Mouse (Mus musculus) right cerebral cortex, postnatal 10 days (tissue): ENCODE measurements at regions not wholly inside any gene's neighbourhood (a gene's known extent, or its start where the extent isn't known, plus 50 kb on each side); places are given as distances from the start of the nearest gene placed in this dataset.

ENCODE experiments used
- DNase-seq, 2 experiments: peaks; one replicate each; pipeline ENCODE4 v3.0.0; 2021; ENCODE audit warnings: low spot score in 2 of 2

DNA sequence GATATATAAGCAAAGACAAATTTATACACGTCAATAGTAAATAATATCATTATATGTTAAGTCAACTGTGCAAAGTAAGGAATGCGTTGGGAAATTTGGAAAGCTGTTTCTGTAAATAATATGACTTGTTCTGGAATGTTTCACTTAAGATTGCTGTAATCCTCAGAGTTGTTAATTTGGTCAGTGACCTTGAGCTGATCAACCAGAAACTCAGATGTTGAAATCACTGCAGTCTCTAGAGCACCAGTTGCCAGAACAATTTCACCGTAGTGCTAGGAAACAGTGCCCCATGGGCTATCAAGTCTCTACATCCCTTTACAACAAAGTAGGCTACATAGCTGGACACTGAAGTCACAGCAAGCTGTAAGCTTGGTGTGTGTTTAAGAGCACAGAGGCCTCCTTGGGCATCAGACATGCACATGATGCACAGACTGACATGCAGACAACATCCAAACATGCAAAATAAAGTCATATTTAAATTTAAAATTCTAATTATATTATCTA is 212.6 kb downstream of the Pik3r1 start:
- no peak for DNase-seq

GRCm38 (mm10) chr13:101553131-101553549 is 214.9 kb downstream of the Pik3r1 start:
- no peak for DNase-seq

DNA sequence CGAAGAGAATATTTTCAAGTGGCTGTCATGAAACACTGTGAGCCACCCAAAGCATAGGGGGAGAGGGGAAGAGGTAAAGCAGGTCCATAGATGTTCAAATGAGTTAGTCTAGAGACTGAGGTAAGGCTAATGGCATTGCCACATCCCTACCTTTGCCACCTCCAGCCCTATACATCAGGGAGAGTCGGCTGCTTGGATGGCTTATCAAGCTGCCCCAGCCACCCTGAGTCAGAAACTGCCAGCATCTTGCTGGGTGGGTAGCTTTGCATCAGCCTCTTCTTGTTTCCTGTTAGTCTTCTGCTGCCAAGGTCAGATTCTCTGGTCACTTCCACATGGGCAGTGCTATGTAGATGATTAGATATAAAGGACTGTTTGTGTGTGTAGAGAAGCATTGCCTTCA is 215.6 kb downstream of the Pik3r1 start:
- DNase-seq = no peak

- DNase-seq = no peak
Measured at GRCm38 (mm10) chr13:101551068-101551467, 216.9 kb downstream of the Pik3r1 start.

- no peak for DNase-seq
Measured at GRCm38 (mm10) chr13:101550526-101550925, 217.5 kb downstream of the Pik3r1 start.

DNA sequence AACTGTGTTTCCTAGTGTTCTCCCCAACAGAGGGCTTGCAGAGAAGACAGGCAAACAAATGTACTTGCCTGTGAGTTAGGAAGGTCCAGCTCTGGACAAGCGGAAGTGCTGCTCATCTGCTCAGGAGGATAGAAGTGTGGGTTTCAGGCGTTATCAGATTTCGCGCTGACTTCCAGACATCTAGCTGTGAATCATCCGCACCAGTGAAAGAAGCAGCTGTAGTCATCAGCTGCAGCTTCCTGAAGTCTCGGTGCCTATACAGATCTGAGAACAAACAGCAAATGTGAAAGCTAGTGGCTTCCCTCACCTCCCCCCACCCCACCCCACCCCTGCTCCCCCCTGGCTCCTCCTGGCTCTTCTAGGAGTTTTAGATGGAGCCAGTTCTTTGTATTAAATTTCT is 220.1 kb downstream of the Pik3r1 start:
- DNase-seq = peak in 1 of 2 experiments; percentile 32

- no peak for DNase-seq
Measured at GRCm38 (mm10) chr13:101547365-101547764, 220.7 kb downstream of the Pik3r1 start.

DNA sequence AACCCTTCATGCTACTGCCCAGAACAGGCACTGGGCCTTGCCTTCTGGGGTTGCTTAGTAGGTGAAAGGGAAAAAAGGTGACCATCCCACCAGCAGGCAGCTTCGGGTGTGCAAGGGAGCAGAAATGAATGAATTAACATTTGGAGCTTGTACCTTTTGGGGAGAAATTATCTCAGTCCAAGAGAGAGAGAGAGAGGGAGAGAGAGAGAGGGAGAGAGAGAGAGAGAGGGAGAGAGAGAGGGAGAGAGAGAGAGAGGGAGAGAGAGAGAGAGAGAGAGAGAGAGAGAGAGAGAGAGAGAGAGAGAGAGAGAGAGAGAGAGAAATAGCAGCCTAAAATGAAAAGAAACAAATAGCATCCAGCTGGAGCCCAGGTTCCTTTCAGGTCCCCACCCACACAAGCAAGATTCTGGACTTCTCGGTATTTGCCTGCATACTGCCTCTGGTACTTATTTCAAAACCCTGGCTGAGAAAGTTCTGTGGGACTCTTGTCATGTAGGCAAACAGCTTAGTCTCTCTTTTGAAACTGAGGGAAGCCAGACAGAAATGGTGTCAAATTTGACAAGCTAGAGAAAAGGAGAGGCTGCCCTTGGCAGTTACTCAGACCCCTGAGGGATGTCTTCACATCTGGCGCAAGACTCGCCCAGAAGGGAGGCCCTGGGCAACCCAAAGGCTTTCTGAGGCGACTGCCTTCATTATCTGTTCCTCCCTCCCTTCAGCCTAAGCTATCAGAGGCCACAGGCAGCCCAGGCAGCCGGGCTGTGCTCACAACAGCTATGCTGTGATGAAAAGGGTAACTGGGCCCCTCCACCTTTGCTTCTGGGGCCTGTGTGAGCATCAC is 222.5 kb downstream of the Pik3r1 start:
- DNase-seq = no peak

GRCm38 (mm10) chr13:101540391-101541191 is 227.4 kb downstream of the Pik3r1 start:
- DNase-seq = no peak

DNA sequence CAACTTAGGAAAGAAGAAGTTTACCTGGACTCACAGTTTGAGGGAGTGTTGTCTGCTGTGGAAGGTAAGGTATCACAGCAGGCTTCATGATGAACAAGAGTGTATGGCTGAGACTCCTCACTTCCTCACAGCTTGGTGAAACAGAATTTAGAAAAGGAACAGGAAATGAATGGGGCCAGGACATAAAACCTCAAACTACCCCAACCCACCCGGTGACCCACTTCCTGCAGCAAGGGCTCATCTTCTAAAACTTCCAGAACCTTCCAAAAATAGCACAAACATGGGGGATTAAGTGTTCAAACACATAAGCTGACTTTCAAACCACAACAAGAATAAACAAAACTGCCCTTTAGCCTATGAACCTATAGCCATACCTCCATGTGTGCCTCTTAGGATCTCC is 229.9 kb downstream of the Pik3r1 start:
- no peak for DNase-seq

DNA sequence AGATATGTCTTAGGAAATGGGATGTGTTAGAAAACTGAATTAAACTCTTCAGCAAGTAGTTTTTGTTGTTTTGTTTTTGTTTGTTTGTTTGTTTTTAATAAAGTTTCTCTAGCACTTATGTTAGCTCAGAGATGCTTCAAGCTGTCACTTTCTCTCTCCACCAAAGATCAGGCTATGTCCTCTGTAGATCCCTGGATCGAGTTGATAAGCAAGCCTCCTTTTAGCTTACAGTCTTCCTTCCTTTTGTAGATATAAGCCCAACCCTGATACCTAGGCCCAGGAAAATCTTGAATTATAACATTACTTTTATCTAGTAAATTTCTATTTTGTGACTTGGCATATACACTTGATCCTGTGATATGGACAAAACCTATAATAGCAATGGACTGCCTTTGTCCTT is 232.0 kb downstream of the Pik3r1 start:
- DNase-seq = no peak

- DNase-seq = no peak
Measured at GRCm38 (mm10) chr13:101535331-101535866, 232.6 kb downstream of the Pik3r1 start.

- DNase-seq = no peak
Measured at GRCm38 (mm10) chr13:101534490-101534889, 233.5 kb downstream of the Pik3r1 start.

DNA sequence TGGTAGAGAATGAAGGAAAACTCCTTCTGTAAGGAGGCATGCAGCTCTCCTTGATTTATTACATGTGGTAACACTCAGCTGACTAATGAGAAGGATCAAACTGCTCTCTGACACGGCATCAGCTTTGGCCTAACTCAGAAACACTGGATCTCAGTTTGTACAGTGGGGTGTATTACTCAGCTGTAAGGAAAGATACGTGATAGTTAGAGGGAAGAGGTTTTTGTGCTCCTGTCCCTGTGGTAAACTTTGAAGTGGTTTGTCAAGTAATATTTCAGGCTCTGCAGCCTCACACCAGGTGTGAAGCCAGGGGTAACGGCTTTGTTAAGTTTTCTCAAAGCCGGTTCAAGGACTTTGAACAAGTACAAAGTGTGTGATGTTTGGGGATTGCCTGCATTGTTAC is 235.1 kb downstream of the Pik3r1 start:
- DNase-seq = no peak

GRCm38 (mm10) chr13:101527691-101528090 is 240.3 kb downstream of the Pik3r1 start:
- no peak for DNase-seq

DNA sequence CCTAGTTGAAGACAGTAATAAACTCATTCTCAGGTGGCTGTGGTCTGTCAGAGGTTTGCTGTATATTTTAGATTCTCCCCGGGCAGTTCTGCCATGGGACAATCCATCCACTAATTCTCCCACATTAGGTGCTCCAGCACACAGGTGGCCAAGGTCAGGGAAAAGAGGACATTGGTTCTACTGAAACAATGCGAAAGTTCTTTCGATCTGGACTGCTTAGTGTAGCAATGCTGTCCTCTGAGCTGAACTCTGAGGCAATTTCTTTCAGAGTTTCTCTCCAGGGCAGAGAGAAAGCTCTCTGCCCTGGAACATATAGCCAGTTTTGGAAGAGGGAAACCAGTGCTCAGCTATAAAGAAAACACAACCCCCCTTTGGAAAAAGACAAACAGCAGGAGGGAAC is 243.2 kb downstream of the Pik3r1 start:
- no peak for DNase-seq

DNA sequence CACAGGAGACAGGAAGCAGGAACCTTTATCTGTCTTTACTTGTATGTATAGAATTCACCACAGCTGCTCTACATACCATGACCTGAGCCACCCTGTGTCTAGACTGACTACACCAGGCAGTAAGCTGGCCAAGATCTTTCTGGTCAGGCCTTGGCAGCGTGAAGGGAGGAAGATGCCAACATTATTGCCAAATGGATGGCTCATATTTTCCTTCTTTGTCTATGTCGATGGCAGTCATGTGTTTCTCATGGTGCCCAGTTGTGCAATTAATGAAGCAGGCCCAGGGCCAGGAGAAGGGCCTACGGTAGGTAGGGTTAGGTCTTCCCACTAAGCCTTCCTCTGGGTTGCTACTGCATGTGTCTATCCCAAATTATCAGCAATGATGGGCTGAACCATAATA is 243.8 kb downstream of the Pik3r1 start:
- no peak for DNase-seq

DNA sequence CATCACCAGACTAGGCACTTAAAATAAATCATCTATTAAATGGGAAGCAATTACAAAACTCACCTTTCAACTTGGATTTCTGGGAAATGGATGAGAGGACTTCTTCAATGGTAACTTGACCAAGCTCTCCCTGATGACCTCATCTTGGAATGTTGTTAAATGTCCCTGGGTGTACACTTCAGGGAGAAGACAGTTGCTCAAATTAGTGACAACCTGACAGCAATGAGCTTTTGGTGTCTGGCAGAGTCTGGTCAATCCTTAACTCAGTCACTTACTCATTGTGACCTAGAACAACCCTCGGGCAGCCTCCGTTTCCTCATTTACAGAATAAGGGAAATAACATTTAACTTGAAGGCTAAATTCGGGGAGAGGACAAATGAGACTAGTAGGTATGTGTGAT is 244.5 kb downstream of the Pik3r1 start:
- DNase-seq = no peak

DNA sequence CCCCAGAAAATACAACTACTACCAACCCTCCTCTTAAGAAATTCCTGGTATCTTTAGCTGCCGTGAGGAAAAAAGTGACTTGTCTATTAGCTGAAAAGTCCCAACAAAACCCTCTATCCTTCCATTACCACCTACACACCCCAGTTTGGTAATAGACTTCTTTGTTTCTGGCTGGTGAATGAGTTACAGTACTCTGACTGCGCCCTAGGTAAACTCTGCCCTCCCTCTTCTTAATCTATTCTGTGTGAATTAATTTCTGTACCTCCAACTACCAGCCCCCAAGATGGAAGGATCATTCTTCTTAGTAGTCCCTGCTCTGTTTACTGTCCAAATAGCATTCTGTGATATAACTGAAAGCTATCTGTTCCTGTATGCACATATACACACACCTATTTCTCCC is 245.4 kb downstream of the Pik3r1 start:
- DNase-seq = no peak

- DNase-seq = no peak
Measured at GRCm38 (mm10) chr13:101513354-101513753, 254.7 kb downstream of the Pik3r1 start.

DNA sequence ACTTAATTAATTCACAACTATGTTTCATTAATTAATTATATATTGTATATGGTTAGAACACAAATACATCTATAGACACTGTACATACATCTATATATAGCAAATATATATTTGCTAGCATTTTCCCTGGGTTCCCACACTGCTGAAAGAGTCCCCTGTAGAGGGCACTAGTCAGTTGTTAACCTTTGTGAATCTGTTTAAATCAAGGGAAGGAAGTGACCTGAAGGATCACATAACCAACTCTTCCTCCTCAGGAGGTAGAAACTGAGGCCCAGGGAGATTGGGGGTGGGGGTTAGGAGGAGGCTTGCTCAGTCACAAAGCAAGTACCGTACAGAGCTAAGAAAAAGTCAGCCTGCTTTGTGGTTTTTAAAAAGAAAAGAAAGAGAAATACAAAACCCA is 258.1 kb downstream of the Pik3r1 start:
- no peak for DNase-seq

DNA sequence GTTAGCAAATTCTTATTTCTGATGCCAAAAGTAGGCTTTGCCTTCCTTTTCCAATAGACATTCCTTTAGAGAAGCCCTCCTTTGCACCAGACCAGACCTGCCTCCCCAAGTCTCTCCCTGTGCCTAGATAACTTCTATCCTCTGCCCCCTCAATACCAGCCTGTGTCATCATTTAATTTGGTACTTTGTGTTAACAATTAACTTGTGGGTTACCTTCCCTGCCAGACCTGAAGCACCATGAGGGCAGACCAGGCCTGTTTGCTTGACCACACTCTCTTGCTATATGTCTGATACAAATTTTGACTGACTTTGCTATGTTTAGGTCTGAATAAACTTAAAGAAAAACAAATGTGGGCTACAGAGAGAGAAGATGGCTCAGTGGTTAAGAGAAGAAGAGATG is 259.7 kb downstream of the Pik3r1 start:
- DNase-seq = no peak

GRCm38 (mm10) chr13:101506696-101507095 is 261.3 kb downstream of the Pik3r1 start:
- no peak for DNase-seq
